Mouse (Mus musculus) brain, embryonic 14.5 days (tissue): ENCODE data around the gene Sdsl.

Source experiments
- CTCF ChIP-seq: fragments of 200-500 bp; IDR thresholded peaks from 2 replicates; pipeline ENCODE4 v1.5.1; 2012; ENCODE audit warnings: inconsistent platforms, mild to moderate bottlenecking, moderate library complexity, borderline replicate concordance; ENCODE audit not compliant: insufficient read depth, insufficient read length; ENCODE audit errors: extremely low read depth
- POLR2A ChIP-seq: fragments of 200-500 bp; IDR thresholded peaks from 2 replicates; pipeline ENCODE4 v1.6.1; 2012; ENCODE audit warnings: mild to moderate bottlenecking, inconsistent platforms, borderline replicate concordance; ENCODE audit not compliant: poor library complexity, insufficient read depth, insufficient read length, severe bottlenecking; ENCODE audit errors: extremely low read depth

- TF ChIP-seq CTCF (no peak), POLR2A (no peak)
Measured at GRCm38 (mm10) chr5:120472770-120473169, at the start of gene Sdsl.
